Mouse (Mus musculus) G1E-ER4 (cell line): ENCODE results near the gene Tas1r2. TPM values are rescaled to one million over a fixed set of nuclear protein-coding genes. Genes with fewer than 3 reads are reported as not detected.

Experiments
- GATA1 ChIP-seq: IDR thresholded peaks from one replicate; pipeline ENCODE4 v1.8.0; 2012; ENCODE audit warnings: low read length, inconsistent platforms
- polyA plus RNA-seq: library from polyadenylated mRNA; stranded (reverse); fragments of >175 nt; gene quantifications from 2 replicates; pipeline ENCODE4 v1.2.3, GENCODE M21; 2012

Gene Tas1r2
- polyA plus RNA-seq: 0.02 TPM in 1 of 2 replicates, not detected in the other

- no peak for TF ChIP-seq GATA1
Measured at GRCm38 (mm10) chr4:139653238-139653637, at the start of gene Tas1r2. Gene Tas1r2 (plus strand): TSS chr4:139653538.

DNA sequence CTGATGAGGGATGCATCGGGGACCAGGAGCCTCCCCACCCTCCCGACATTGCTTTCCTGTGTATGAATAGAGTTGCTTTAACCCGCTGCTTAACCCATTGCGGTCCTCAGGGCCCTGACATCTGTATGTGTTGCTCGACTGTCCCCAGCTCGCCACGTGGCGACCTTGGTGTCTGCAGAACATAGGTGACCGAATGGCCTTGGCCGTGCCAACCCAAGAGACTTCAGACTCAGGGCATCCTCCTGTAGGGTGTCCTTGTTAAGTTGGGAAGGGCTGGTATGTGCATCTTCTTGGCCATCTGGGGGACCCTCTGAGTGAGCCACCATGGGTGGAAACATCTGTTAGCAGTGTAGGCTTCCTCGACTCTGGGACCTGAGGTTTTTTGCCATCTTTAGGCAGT, 48.1 kb upstream of the Tas1r2 start:
- no peak for TF ChIP-seq GATA1

- no peak for TF ChIP-seq GATA1
Measured at GRCm38 (mm10) chr4:139606732-139607131, 46.6 kb upstream of the Tas1r2 start.

- no peak for TF ChIP-seq GATA1
Measured at GRCm38 (mm10) chr4:139608975-139609374, 44.4 kb upstream of the Tas1r2 start.

DNA sequence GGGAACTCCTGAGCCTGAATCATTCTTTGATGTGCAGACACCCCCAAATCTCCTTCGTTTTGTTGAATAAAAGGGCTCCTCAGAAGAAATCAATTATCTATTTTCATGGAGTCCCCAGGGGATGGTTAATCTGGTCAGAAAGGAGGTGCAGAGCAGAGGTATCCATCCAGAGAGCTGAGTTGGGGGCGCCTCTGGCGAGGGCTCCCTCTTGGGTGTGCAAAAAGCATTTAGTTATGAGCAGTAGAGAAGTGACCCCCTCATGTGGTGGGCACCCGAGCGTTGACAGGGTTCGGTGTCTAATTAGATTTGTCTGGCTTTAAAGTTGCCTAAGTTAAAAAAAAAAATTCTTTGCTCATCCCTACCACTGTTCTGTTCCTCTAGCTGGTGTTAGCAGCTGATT, 42.4 kb upstream of the Tas1r2 start:
- TF ChIP-seq GATA1: no peak

DNA sequence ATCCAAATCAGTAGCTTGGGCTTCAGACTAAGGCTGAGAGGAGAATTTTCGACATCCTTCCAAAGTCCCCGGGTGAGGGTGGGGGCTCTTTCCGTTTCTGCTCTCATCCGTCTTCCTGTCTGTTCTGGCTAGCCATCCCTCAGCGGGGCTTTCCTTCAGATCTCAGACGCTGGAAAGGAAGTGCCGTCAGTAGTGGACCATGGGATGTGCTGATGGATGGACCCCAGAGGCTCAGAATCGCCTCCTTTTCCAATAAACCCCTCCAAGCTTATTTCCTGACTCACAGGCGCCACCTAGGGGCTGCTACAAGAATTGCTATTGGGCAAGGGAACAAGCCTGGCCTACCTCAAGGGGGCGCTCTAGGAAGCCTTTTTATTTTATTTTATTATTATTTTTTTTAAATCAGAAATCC, 41.8 kb upstream of the Tas1r2 start:
- TF ChIP-seq GATA1: no peak

GRCm38 (mm10) chr4:139614524-139615260, 38.6 kb upstream of the Tas1r2 start:
- TF ChIP-seq GATA1: no peak

- no peak for TF ChIP-seq GATA1
Measured at GRCm38 (mm10) chr4:139616276-139617000, 36.9 kb upstream of the Tas1r2 start.

DNA sequence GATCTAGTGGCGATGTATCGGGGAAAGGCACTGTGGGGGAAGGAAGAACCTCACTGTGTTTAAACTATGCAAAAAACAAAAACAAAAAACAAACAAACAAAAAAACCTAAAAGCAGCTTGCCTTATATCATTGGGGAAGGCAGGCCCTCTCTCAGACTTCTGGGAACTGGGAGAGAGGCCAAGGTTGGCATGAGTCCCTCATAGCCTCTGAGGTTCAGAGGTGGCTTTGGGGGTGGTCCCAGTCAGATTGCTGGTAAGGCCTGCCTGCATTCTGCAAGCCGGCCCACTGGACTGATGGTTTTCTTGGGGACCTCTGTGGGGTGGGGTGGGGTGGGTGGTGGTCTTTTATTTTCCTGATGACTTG, 36.4 kb upstream of the Tas1r2 start:
- no peak for TF ChIP-seq GATA1

- no peak for TF ChIP-seq GATA1
Measured at GRCm38 (mm10) chr4:139619765-139620164, 33.6 kb upstream of the Tas1r2 start.

DNA sequence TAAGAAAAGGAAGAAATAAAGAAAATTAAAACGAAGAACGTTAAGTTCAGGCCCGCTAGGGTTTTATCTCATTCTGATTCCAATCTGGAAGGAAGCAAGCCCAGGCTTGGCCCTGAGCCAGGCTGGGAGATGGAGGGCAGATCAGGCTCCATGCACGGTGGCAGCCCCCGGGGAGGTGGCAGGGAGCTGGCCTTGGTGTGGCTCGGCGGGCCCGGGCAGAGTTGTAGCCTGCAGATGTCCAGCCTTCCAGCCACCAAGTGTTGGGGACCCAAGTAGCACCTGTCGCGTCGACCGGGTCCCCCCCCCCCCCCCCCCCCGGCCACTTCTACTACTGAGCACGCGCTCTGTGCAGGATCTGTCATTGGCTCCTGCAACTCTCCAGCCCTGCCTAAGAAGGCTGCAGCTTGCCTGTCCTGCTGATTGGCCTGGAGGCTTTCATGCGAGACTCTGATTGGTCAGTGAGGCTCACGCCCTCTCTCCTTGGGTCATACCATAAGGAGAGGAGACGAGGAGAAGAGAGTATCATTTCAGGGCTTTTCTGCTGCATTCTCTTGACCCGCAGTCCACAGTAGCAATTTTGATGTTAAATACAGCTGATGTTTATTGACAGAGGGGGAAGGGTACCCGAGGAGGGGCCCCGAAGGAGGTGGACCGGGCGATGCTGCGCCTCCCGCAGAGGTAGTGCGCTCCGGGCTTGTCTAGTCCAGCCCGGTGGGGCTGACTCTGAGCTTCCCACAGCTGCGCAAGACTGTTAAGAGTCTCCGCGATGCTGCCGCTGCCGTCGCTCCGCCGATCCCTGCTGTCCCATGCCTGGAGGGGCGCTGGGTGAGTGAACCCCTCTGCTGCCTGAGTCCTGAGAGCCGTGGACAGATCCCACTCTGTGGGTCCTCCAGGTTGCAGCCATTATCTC, 30.7 kb upstream of the Tas1r2 start, which contains the start of gene Aldh4a1:
Gene Aldh4a1 (plus strand): TSS at position 494 of the 910 bp plus-strand sequence.
- no peak for TF ChIP-seq GATA1

DNA sequence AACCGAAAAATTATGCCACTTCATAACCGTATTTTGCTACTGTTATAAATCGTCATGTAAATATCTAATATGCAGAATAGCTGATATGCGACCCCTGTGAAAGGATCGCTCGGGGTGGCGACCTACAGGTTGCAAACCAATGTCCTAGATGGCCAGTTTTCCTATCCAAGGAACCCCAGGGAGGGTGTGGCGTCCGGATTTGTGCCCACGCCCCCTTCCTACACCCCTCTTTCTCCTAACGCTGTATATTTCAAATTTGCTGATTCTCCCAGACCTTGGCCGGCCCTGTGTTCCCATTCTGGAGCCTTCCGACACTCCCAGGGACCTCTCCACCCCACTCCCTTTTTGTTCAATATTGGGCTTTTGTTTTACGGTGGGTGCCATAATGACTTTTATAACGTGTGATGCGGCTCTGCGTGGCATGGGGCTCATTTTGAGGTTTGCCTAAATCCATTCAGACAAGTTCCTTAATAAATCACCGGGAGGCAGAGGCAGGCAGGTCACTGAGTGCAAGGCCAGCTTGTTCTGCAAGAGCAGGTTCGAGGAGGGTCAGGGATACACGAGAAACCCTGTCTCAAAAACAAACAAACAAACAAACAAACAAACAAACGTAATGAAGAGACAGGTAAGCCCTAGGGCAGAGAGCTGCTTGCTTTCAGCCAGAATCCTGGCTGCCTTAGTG, 29.8 kb upstream of the Tas1r2 start:
- TF ChIP-seq GATA1: no peak

DNA sequence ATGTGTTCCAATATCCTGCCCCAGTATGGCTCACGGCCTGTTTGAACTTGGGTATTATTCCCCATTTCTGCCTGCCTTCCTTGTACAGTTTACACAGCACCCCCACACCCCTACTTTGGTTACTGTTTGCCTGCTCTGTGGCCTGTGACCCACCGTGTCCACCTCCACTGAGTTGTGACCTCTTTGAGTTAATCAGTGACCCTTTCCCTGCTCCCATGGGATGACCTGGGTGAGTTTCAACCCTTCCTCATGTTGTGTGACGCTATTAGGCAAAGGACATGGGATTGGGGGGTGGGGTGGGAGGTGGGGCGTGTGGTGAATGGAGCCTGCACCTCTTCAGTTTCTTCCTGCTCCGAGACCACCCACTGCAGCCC, 29.2 kb upstream of the Tas1r2 start:
- no peak for TF ChIP-seq GATA1

DNA sequence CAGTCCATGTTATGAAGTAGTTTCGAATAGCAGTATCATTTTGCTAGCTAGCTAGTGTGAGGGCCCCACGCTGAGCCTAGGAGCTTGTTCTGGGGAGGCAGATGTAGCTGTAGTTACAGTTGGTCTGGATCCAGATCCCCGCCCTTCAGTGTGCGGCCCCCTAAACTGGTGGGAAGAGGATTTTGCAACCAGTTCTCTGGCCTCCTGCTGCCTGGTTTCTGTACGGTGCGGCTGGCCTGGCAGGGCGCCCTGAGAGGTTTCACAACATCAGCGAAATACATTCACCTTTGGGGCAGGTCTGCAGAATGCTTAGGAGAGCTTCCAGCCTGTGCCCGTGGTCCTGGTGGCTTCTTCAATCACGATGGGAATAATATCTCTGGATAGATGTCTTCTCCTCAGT, 28.6 kb upstream of the Tas1r2 start:
- TF ChIP-seq GATA1: no peak

GRCm38 (mm10) chr4:139627361-139627760, 26.0 kb upstream of the Tas1r2 start:
- no peak for TF ChIP-seq GATA1
